Mouse (Mus musculus): Measurements from ENCODE around the gene Ufd1. TPM values are rescaled to one million over a fixed set of nuclear protein-coding genes. Genes with fewer than 3 reads are reported as not detected.

The Ufd1 gene
- polyA plus RNA-seq, 2 experiments: 63.9 to 72.1 TPM

- no peak for TF ChIP-seq POLR2A (IDR thresholded peaks at IDR 0.05; ENCODE audit: borderline replicate concordance, extremely low read depth, insufficient read depth, insufficient read length)
- no peak overlapping the region for H3K4me2 ChIP-seq (replicated peaks; ENCODE audit: low read depth, low read length, severe bottlenecking)
- H3K4me1 ChIP-seq (ENCODE audit: control insufficient read depth, insufficient read depth, low read length): peaks cover 9% of the 10 kb centered on the region
- peaks cover 27% of the 10 kb centered on the region for H3K27me3 ChIP-seq (ENCODE audit: control insufficient read depth, insufficient read depth, low read length)
- no peak overlapping the region for H3K4me3 ChIP-seq (replicated peaks; ENCODE audit: low read length)
- ATAC-seq (ENCODE audit: low FRiP score, low read depth) (no peak), DNase-seq (ENCODE audit: low spot score) (no peak)
- peaks cover 37% of the 10 kb centered on the region for H3K36me3 ChIP-seq (ENCODE audit: control insufficient read depth, insufficient read depth, low read length)
- H3K9me3 ChIP-seq (ENCODE audit: control insufficient read depth, low read length): no peaks in the 10 kb centered on the region
- H3K27ac ChIP-seq (replicated peaks; ENCODE audit: low read depth, low read length): no peak overlapping the region
- WGBS: 89% methylated on average over 10 of the region's 10 CpGs
- no peak overlapping the region for H3K9ac ChIP-seq (ENCODE audit: low read depth, low read length, severe bottlenecking)
Measured at GRCm38 (mm10) chr16:18781810-18782209, 29.8 kb upstream of the Ufd1 start.

DNA sequence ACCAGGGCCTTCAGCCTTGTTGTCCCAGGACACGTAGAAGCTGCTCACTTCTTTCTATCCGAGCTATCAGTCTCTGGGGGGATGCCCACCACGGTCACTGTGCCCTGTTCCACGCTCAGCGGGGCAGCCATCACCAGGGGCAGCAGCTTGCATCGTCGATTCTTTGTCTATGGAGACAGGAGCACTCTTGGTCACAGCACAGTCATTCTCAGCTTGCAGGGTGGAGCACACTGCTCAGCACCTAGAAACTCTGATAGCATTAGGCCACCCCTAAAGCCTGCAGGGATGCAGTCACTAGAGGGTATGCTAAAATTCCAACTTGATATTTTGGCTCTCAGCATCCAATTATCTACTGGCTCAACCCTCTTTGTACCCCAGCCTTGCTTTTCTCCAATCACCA is 26.6 kb upstream of the Ufd1 start:
- ATAC-seq (ENCODE audit: low FRiP score, low read depth): no peak

GRCm38 (mm10) chr16:18785485-18785884 is 26.1 kb upstream of the Ufd1 start:
- no peaks in the 10 kb centered on the region for H3K4me1 ChIP-seq (ENCODE audit: control insufficient read depth, insufficient read depth, low read length)
- H3K4me3 ChIP-seq (replicated peaks; ENCODE audit: low read length): no peak overlapping the region
- H3K9ac ChIP-seq (ENCODE audit: low read depth, low read length, severe bottlenecking): no peak overlapping the region
- no peak overlapping the region for H3K27ac ChIP-seq (replicated peaks; ENCODE audit: low read depth, low read length)
- H3K4me2 ChIP-seq (replicated peaks; ENCODE audit: low read depth, low read length, severe bottlenecking): no peak overlapping the region
- H3K36me3 ChIP-seq (ENCODE audit: control insufficient read depth, insufficient read depth, low read length): peaks cover 60% of the 10 kb centered on the region
- H3K27me3 ChIP-seq (ENCODE audit: control insufficient read depth, insufficient read depth, low read length): no peaks in the 10 kb centered on the region
- no peaks in the 10 kb centered on the region for H3K9me3 ChIP-seq (ENCODE audit: control insufficient read depth, low read length)
- no peak for TF ChIP-seq POLR2A (IDR thresholded peaks at IDR 0.05; ENCODE audit: borderline replicate concordance, extremely low read depth, insufficient read depth, insufficient read length)
- DNase-seq (ENCODE audit: low spot score) (no peak), ATAC-seq (ENCODE audit: low FRiP score, low read depth) (no peak)
- WGBS: 89% methylated on average over 1 of the region's 1 CpGs

More for the DNA sequence above, 26.6 kb upstream of the Ufd1 start:
- 96% methylated on average over 7 of the region's 7 CpGs for WGBS
- no peak overlapping the region for H3K27ac ChIP-seq (replicated peaks; ENCODE audit: low read depth, low read length)
- DNase-seq (ENCODE audit: low spot score): no peak
- H3K4me1 ChIP-seq (ENCODE audit: control insufficient read depth, insufficient read depth, low read length): no peaks in the 10 kb centered on the region
- no peak overlapping the region for H3K9ac ChIP-seq (ENCODE audit: low read depth, low read length, severe bottlenecking)
- no peaks in the 10 kb centered on the region for H3K9me3 ChIP-seq (ENCODE audit: control insufficient read depth, low read length)
- H3K4me3 ChIP-seq (replicated peaks; ENCODE audit: low read length): no peak overlapping the region
- no peak overlapping the region for H3K4me2 ChIP-seq (replicated peaks; ENCODE audit: low read depth, low read length, severe bottlenecking)
- peaks cover 55% of the 10 kb centered on the region for H3K36me3 ChIP-seq (ENCODE audit: control insufficient read depth, insufficient read depth, low read length)
- TF ChIP-seq POLR2A (IDR thresholded peaks at IDR 0.05; ENCODE audit: borderline replicate concordance, extremely low read depth, insufficient read depth, insufficient read length): no peak
- H3K27me3 ChIP-seq (ENCODE audit: control insufficient read depth, insufficient read depth, low read length): no peaks in the 10 kb centered on the region

DNA sequence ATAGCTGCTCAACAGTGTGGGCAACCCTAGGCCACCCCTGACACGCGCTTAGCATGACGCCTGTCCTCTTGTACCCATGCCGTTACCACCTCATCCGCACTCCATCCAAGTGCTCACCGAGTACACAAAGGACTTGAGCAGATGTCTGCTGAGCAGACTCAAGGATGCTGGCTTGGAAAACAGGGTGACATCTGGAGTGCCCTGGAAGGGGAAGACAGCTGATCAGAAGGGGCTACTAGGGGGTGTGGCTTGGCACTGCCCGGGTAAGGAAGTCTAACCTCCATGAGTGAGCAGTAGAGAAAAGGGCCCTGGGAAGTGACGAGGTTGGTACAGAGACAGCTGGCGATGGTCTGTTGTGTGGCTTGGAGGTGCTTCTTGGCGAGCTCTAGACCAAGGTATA is 24.9 kb upstream of the Ufd1 start:
- H3K4me3 ChIP-seq (replicated peaks; ENCODE audit: low read length): no peak overlapping the region
- H3K4me1 ChIP-seq (ENCODE audit: control insufficient read depth, insufficient read depth, low read length): no peaks in the 10 kb centered on the region
- peaks cover 70% of the 10 kb centered on the region for H3K36me3 ChIP-seq (ENCODE audit: control insufficient read depth, insufficient read depth, low read length)
- H3K9ac ChIP-seq (ENCODE audit: low read depth, low read length, severe bottlenecking): no peak overlapping the region
- WGBS: 92% methylated on average over 10 of the region's 10 CpGs
- DNase-seq (ENCODE audit: low spot score): no peak
- H3K27me3 ChIP-seq (ENCODE audit: control insufficient read depth, insufficient read depth, low read length): no peaks in the 10 kb centered on the region
- no peaks in the 10 kb centered on the region for H3K9me3 ChIP-seq (ENCODE audit: control insufficient read depth, low read length)
- H3K27ac ChIP-seq (replicated peaks; ENCODE audit: low read depth, low read length): no peak overlapping the region
- no peak overlapping the region for H3K4me2 ChIP-seq (replicated peaks; ENCODE audit: low read depth, low read length, severe bottlenecking)
- no peak for ATAC-seq (ENCODE audit: low FRiP score, low read depth)
- no peak for TF ChIP-seq POLR2A (IDR thresholded peaks at IDR 0.05; ENCODE audit: borderline replicate concordance, extremely low read depth, insufficient read depth, insufficient read length)

DNA sequence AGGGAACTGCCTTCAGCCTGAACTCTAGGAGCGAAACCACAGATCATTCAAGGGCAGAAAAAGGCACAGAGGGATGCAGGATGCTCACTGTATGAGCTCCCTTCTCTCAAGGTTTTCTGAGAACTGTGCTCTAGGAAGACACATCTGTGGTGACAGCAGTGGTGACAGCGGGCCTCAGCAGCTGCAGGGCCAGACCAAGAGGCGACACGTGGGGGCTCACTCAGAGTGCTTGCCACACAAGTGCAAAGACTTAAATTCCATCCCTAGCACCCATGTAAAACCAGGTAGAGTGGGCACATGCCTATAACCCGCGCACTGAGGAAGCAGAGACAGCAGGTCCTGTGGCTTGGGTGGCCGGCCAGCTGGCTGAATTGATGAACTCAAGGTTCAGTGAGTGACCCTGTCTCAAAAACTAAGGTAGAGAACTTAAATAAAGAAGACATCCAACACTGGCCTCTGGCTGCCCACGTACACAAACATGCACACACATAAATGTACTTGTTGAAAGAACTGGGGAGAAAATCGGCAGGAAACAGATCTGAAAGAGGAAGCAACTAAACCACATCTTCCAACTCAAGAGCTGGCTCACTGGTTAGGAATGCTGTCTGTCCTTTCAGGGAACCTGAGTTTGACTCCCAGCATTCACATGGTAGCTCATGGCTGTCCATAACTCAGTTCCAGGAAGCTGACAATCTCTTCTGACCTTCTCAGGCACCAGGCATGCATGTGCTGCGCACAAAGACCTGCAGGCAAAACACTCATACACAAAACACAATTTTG is 22.8 kb upstream of the Ufd1 start:
- ATAC-seq (ENCODE audit: low FRiP score, low read depth): no peak
- Histone ChIP-seq H3K27ac (replicated peaks; ENCODE audit: low read depth, low read length) (no peak overlapping the region), H3K4me1 (ENCODE audit: control insufficient read depth, insufficient read depth, low read length) (no peaks in the 10 kb centered on the region), H3K4me2 (replicated peaks; ENCODE audit: low read depth, low read length, severe bottlenecking) (no peak overlapping the region), H3K36me3 (ENCODE audit: control insufficient read depth, insufficient read depth, low read length) (peaks cover 69% of the 10 kb centered on the region), H3K27me3 (ENCODE audit: control insufficient read depth, insufficient read depth, low read length) (no peaks in the 10 kb centered on the region), H3K4me3 (replicated peaks; ENCODE audit: low read length) (no peak overlapping the region), H3K9me3 (ENCODE audit: control insufficient read depth, low read length) (no peaks in the 10 kb centered on the region), H3K9ac (ENCODE audit: low read depth, low read length, severe bottlenecking) (no peak overlapping the region)
- WGBS: 91% methylated on average over 10 of the region's 10 CpGs
- no peak for TF ChIP-seq POLR2A (IDR thresholded peaks at IDR 0.05; ENCODE audit: borderline replicate concordance, extremely low read depth, insufficient read depth, insufficient read length)
- DNase-seq (ENCODE audit: low spot score): no peak
